Mouse (Mus musculus): ENCODE results near the gene Nrip2. TPM values are rescaled to one million over a fixed set of nuclear protein-coding genes. Genes with fewer than 3 reads are reported as not detected.

The Nrip2 gene
- polyA plus RNA-seq, 1 experiment: 0.51 TPM

- no peaks in the 10 kb centered on the region for H3K79me2 ChIP-seq (ENCODE audit: control insufficient read depth, insufficient read depth)
- no peak overlapping the region for H3ac ChIP-seq (ENCODE audit: control insufficient read depth, insufficient read length, low read depth)
- no peaks in the 10 kb centered on the region for H3K27me3 ChIP-seq (ENCODE audit: control insufficient read depth, insufficient read depth, insufficient read length)
- no peak overlapping the region for H3K4me3 ChIP-seq (ENCODE audit: insufficient read depth, poor library complexity, severe bottlenecking)
- TF ChIP-seq FOSL1 (IDR thresholded peaks at IDR 0.05; ENCODE audit: insufficient read depth, low read length, poor library complexity, severe bottlenecking): no peak
- no peak for TF ChIP-seq USF1 (IDR thresholded peaks at IDR 0.05; ENCODE audit: low read depth)
- no peak for TF ChIP-seq CTCF (IDR thresholded peaks at IDR 0.05; ENCODE audit: control insufficient read depth, insufficient read depth, insufficient read length)
- TF ChIP-seq MYOG (IDR thresholded peaks at IDR 0.05; ENCODE audit: control insufficient read depth, extremely low read depth, insufficient read length): no peak
- no peak for TF ChIP-seq CEBPB (IDR thresholded peaks at IDR 0.05; ENCODE audit: low read depth)
- no peak for TF ChIP-seq MYOD1 (IDR thresholded peaks at IDR 0.05; ENCODE audit: control insufficient read depth, insufficient read length, low read depth)
- no peak for TF ChIP-seq MAX (IDR thresholded peaks at IDR 0.05)
- H3K36me3 ChIP-seq (ENCODE audit: control insufficient read depth, insufficient read depth): no peaks in the 10 kb centered on the region
- no peaks in the 10 kb centered on the region for H3K79me3 ChIP-seq (ENCODE audit: low read depth)
These were observed 61.2 kb downstream of the Nrip2 start for GRCm38 (mm10) chr6:128460321-128460720.

DNA sequence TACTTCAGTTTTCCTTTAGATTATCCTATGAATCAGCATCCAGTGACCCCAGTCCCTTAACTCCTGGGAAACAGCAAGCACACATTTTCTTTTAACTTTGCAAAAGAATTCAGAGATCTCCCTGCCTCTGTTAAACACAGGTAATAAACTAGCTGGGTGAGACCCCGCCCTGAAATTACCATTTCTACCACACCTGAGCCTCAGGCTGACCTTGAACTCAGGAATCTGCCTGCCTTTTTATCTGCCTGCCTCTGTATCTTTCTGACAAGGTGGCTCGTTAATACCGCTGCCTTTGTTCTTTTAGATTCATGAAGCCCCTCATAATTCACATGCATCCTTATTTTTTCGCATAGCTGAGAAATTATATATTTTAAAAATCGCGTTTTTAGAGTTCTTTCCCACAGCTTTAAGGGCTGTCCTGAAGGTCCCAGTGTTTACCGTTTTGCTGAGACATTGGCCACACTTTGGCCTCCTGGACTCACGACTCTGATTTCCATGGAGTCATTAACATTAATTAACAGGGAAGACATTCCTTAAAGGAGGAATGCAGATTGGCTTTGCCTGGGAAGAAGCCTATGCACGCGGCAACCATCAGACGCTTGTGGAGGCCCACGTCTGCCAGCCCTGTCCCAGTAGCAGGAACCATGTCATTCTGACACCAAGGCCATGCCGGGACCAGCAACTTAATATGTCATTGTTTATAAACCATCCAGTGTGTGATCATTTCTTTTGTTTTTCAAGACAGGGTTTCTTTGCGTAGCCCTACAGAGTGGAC, 61.8 kb downstream of the Nrip2 start:
- H3K36me3 ChIP-seq (ENCODE audit: control insufficient read depth, insufficient read depth): no peaks in the 10 kb centered on the region
- peaks cover 4% of the 10 kb centered on the region for H3K27me3 ChIP-seq (ENCODE audit: control insufficient read depth, insufficient read depth, insufficient read length)
- no peak overlapping the region for H3ac ChIP-seq (ENCODE audit: control insufficient read depth, insufficient read length, low read depth)
- no peaks in the 10 kb centered on the region for H3K79me2 ChIP-seq (ENCODE audit: control insufficient read depth, insufficient read depth)
- H3K79me3 ChIP-seq (ENCODE audit: low read depth): no peaks in the 10 kb centered on the region
- H3K4me3 ChIP-seq (ENCODE audit: insufficient read depth, poor library complexity, severe bottlenecking): no peak overlapping the region
- TF ChIP-seq USF1 (IDR thresholded peaks at IDR 0.05; ENCODE audit: low read depth): no peak
- TF ChIP-seq CEBPB (IDR thresholded peaks at IDR 0.05; ENCODE audit: low read depth): no peak
- no peak for TF ChIP-seq FOSL1 (IDR thresholded peaks at IDR 0.05; ENCODE audit: insufficient read depth, low read length, poor library complexity, severe bottlenecking)
- TF ChIP-seq MYOG (IDR thresholded peaks at IDR 0.05; ENCODE audit: control insufficient read depth, extremely low read depth, insufficient read length): no peak

GRCm38 (mm10) chr6:128461606-128462005, 62.5 kb downstream of the Nrip2 start:
- no peaks in the 10 kb centered on the region for H3K36me3 ChIP-seq (ENCODE audit: control insufficient read depth, insufficient read depth)
- H3ac ChIP-seq (ENCODE audit: control insufficient read depth, insufficient read length, low read depth): no peak overlapping the region
- TF ChIP-seq FOSL1 (IDR thresholded peaks at IDR 0.05; ENCODE audit: insufficient read depth, low read length, poor library complexity, severe bottlenecking) (no peak), USF1 (IDR thresholded peaks at IDR 0.05; ENCODE audit: low read depth) (no peak), MYOD1 (IDR thresholded peaks at IDR 0.05; ENCODE audit: control insufficient read depth, insufficient read length, low read depth) (no peak), MAX (IDR thresholded peaks at IDR 0.05) (no peak)
- H3K4me3 ChIP-seq (ENCODE audit: insufficient read depth, poor library complexity, severe bottlenecking): no peak overlapping the region
- H3K79me2 ChIP-seq (ENCODE audit: control insufficient read depth, insufficient read depth): no peaks in the 10 kb centered on the region
- peaks cover 4% of the 10 kb centered on the region for H3K27me3 ChIP-seq (ENCODE audit: control insufficient read depth, insufficient read depth, insufficient read length)
- no peaks in the 10 kb centered on the region for H3K79me3 ChIP-seq (ENCODE audit: low read depth)

GRCm38 (mm10) chr6:128464996-128465395, 65.9 kb downstream of the Nrip2 start:
- no peaks in the 10 kb centered on the region for H3K36me3 ChIP-seq (ENCODE audit: control insufficient read depth, insufficient read depth)
- TF ChIP-seq FOSL1 (IDR thresholded peaks at IDR 0.05; ENCODE audit: insufficient read depth, low read length, poor library complexity, severe bottlenecking) (no peak), CTCF (IDR thresholded peaks at IDR 0.05; ENCODE audit: control insufficient read depth, insufficient read depth, insufficient read length) (no peak), MYOD1 (IDR thresholded peaks at IDR 0.05; ENCODE audit: control insufficient read depth, insufficient read length, low read depth) (no peak), USF1 (IDR thresholded peaks at IDR 0.05; ENCODE audit: low read depth) (no peak), MAX (IDR thresholded peaks at IDR 0.05) (no peak), CEBPB (IDR thresholded peaks at IDR 0.05; ENCODE audit: low read depth) (no peak), MYOG (IDR thresholded peaks at IDR 0.05; ENCODE audit: control insufficient read depth, extremely low read depth, insufficient read length) (no peak)
- H3K79me3 ChIP-seq (ENCODE audit: low read depth): no peaks in the 10 kb centered on the region
- no peaks in the 10 kb centered on the region for H3K79me2 ChIP-seq (ENCODE audit: control insufficient read depth, insufficient read depth)
- H3K4me3 ChIP-seq (ENCODE audit: insufficient read depth, poor library complexity, severe bottlenecking): no peak overlapping the region
- H3ac ChIP-seq (ENCODE audit: control insufficient read depth, insufficient read length, low read depth): no peak overlapping the region
- H3K27me3 ChIP-seq (ENCODE audit: control insufficient read depth, insufficient read depth, insufficient read length): peaks cover 4% of the 10 kb centered on the region

Other genes with a start within 250 kb of the Nrip2 start
- 9.1 TPM for gene Tead4, start 98.5 kb upstream of the Nrip2 start, polyA plus RNA-seq (2012; fragmentation: generic; extraction: Trizol)
- 19.0 TPM for gene Tulp3, start 43.4 kb upstream of the Nrip2 start, polyA plus RNA-seq (2012; fragmentation: generic; extraction: Trizol)
- 39.9 TPM for gene Rhno1, start 36.4 kb upstream of the Nrip2 start, polyA plus RNA-seq (2012; fragmentation: generic; extraction: Trizol)
- 60.4 TPM for gene Foxm1, start 36.3 kb upstream of the Nrip2 start, polyA plus RNA-seq (2012; fragmentation: generic; extraction: Trizol)
- 0.21 TPM for gene Tex52, start 23.8 kb upstream of the Nrip2 start, polyA plus RNA-seq (2012; fragmentation: generic; extraction: Trizol)
- gene Gm44596, start 23.8 kb upstream of the Nrip2 start, polyA plus RNA-seq (2012; fragmentation: generic; extraction: Trizol): not detected
- gene Itfg2, start 25.6 kb downstream of the Nrip2 start, polyA plus RNA-seq (2012; fragmentation: generic; extraction: Trizol): 28.9 TPM
- 399 TPM for gene Fkbp4, start 39.4 kb downstream of the Nrip2 start, polyA plus RNA-seq (2012; fragmentation: generic; extraction: Trizol)
- gene Pzp, start 127.4 kb downstream of the Nrip2 start, polyA plus RNA-seq (2012; fragmentation: generic; extraction: Trizol): not detected
- not detected for gene A2ml1, start 182.3 kb downstream of the Nrip2 start, polyA plus RNA-seq (2012; fragmentation: generic; extraction: Trizol)
- not detected for gene Klrb1a, start 224.2 kb downstream of the Nrip2 start, polyA plus RNA-seq (2012; fragmentation: generic; extraction: Trizol)

All from C2C12 (cell line).